Mouse (Mus musculus) thymus, adult 2 months (tissue): ENCODE data around the gene Ecel1. TPM values are rescaled to one million over a fixed set of nuclear protein-coding genes. Genes with fewer than 3 reads are reported as not detected.

Experiments used
- DNase-seq: peaks from one replicate; pipeline ENCODE4 v3.0.0; 2021
- H3K27ac ChIP-seq: fragments of 200-500 bp; 2 replicates; pipeline ENCODE4 v1.5.1; 2012; ENCODE audit warnings: low read length, control low read depth; ENCODE audit not compliant: control insufficient read depth, insufficient read depth
- H3K27me3 ChIP-seq: fragments of 200-500 bp; 2 replicates; pipeline ENCODE4 v1.6.1; 2012; ENCODE audit warnings: mild to moderate bottlenecking, low read length, moderate library complexity, mixed read lengths; ENCODE audit not compliant: control insufficient read depth, insufficient read depth
- H3K36me3 ChIP-seq: fragments of 200-500 bp; 2 replicates; pipeline ENCODE4 v1.6.1; 2012; ENCODE audit warnings: mild to moderate bottlenecking, low read length, moderate library complexity; ENCODE audit not compliant: control insufficient read depth, insufficient read depth
- H3K4me1 ChIP-seq: fragments of 200-500 bp; replicated peaks from 2 replicates; pipeline ENCODE4 v1.6.1; 2012; ENCODE audit warnings: low read length; ENCODE audit not compliant: control insufficient read depth, insufficient read depth
- H3K4me3 ChIP-seq: fragments of 200-500 bp; 2 replicates; pipeline ENCODE4 v1.5.1; 2012; ENCODE audit warnings: mild to moderate bottlenecking, low read length, control low read depth, moderate library complexity; ENCODE audit not compliant: control insufficient read depth, insufficient read depth
- CTCF ChIP-seq: fragments of 200-500 bp; IDR thresholded peaks from 2 replicates; pipeline ENCODE4 v1.5.1; 2012; ENCODE audit warnings: mild to moderate bottlenecking, control low read depth, low read length, moderate library complexity, borderline replicate concordance; ENCODE audit not compliant: control insufficient read depth, poor library complexity, insufficient read depth; ENCODE audit errors: extremely low read depth
- POLR2A ChIP-seq: fragments of 200-500 bp; IDR thresholded peaks from 2 replicates; pipeline ENCODE4 v1.6.1; 2012; ENCODE audit warnings: mild to moderate bottlenecking, low read length, control low read depth, moderate library complexity; ENCODE audit not compliant: control insufficient read depth, poor library complexity, insufficient read depth; ENCODE audit errors: extremely low read depth
- WGBS: fragments of 180-500 bp; shearing (Covaris S2); methylation state at CpG from one replicate; pipeline ENCODE4 v1.1.7; 2018; 5-methylcytosine and 5-hydroxymethylcytosine counted together
- polyA plus RNA-seq: library from polyadenylated mRNA; depleted of rRNA; stranded (reverse); fragments of >200 nt; gene quantifications from 2 replicates; pipeline ENCODE4 v1.2.3, GENCODE M21; 2012

The Ecel1 gene
- polyA plus RNA-seq, 1 experiment: 2.4 TPM

DNA sequence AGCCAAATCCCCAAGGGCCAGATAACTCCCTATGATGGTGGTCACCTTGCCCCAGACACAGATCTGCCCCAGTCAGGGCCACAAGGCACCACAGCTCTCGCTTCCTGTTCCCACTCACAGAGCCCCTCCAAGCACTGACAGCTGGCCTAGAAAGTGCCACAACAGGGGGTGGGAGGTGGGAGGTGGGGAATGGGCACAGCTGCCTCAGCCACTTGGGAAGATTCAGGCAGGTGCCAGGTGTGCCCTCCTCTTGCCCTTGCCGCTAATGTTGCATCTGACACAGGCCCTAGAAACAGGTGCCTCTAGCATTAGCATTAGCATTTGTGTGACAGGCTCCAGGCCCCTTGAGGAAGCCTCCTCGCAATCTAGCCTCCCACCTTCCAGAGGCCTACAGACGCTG, 14.8 kb downstream of the Ecel1 start:
- no peak for TF ChIP-seq CTCF
- no peak for TF ChIP-seq POLR2A
- Histone ChIP-seq H3K36me3 (no peaks in the 10 kb centered on the region), H3K4me1 (no peaks in the 10 kb centered on the region), H3K27me3 (no peaks in the 10 kb centered on the region), H3K27ac (no peak overlapping the region), H3K4me3 (no peak overlapping the region)
- DNase-seq: no peak
- WGBS: 95% methylated on average over 4 of the region's 4 CpGs

GRCm38 (mm10) chr1:87131803-87132202, 24.5 kb downstream of the Ecel1 start:
- no peak overlapping the region for H3K4me3 ChIP-seq
- H3K36me3 ChIP-seq: no peaks in the 10 kb centered on the region
- H3K4me1 ChIP-seq: no peaks in the 10 kb centered on the region
- WGBS: 85% methylated on average over 4 of the region's 4 CpGs
- no peak for DNase-seq
- H3K27ac ChIP-seq: no peak overlapping the region
- H3K27me3 ChIP-seq: no peaks in the 10 kb centered on the region; the same call in 1 of the 2 replicates
- no peak for TF ChIP-seq CTCF
- TF ChIP-seq POLR2A: no peak

- no peak overlapping the region for H3K4me3 ChIP-seq
- TF ChIP-seq POLR2A: no peak
- TF ChIP-seq CTCF: no peak
- 19% methylated on average over 43 of the region's 43 CpGs for WGBS
Measured at GRCm38 (mm10) chr1:87127206-87128030, 28.9 kb downstream of the Ecel1 start.

DNA sequence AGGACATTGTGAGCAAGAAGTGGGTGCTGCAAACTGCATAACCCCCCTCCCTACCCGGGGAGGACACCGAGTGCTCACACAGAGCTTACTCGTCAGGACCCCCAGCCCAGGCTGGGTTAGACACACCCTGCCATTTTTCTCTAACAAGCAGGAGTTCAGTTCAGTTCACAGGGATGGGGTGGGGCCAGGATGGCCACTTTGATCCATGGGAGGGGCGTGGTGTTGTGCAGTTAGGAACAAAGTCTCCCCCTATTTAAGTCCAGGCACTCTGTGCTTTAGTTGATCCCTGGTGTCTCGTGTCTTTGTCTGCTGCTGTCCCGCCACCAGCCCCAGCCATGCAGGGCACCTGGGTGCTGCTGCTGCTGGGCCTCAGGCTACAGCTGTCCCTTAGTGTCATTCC, 31.6 kb downstream of the Ecel1 start, which contains the start of gene Akp3:
Gene Akp3, plus strand, starts transcription at position 301 of the 400 bp plus-strand sequence.
- no peak within 1 kb of the TSS for H3K4me3 ChIP-seq
- WGBS: 92% methylated on average over 6 of the region's 6 CpGs
- H3K27ac ChIP-seq: no peak within 1 kb of the TSS
- H3K36me3 ChIP-seq: no peaks in the 10 kb centered on the region
- H3K4me1 ChIP-seq: no peaks in the 10 kb centered on the region
- peaks cover 3% of the 10 kb centered on the region; the same call in 1 of the 2 replicates for H3K27me3 ChIP-seq
- TF ChIP-seq POLR2A (no peak), CTCF (no peak)
- no peak for DNase-seq

More at GRCm38 (mm10) chr1:87127206-87128030, 28.9 kb downstream of the Ecel1 start:
- DNase-seq: peak; percentile 24
- no peaks in the 10 kb centered on the region for H3K36me3 ChIP-seq
- no peaks in the 10 kb centered on the region for H3K4me1 ChIP-seq
- peaks cover 3% of the 10 kb centered on the region; the same call in 1 of the 2 replicates for H3K27me3 ChIP-seq
- no peak overlapping the region for H3K27ac ChIP-seq

DNA sequence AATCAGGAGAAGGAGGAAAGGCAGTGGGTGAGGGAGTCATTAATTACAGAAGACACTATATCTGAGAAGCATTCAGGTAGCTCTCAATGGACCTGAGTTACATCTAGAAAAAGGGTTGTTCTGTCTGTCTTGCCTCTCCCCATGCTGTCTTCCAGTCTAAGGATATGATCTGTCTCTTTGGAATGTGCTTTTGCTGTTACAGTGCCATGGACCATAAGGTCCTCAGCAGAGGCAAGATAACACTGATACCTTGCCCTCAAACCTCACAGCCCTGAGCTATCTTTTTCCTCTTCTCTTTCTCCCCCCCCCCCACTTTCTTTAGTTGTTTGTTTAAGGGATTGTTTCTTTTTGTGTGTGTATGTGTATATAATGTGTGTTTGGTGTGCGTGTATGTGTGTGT, 41.5 kb downstream of the Ecel1 start:
- WGBS: 100% methylated on average over 1 of the region's 1 CpGs
- H3K4me3 ChIP-seq: no peak overlapping the region
- DNase-seq: no peak

GRCm38 (mm10) chr1:87111719-87112354, 44.5 kb downstream of the Ecel1 start:
- no peak for DNase-seq
- no peak overlapping the region for H3K27ac ChIP-seq
- no peaks in the 10 kb centered on the region for H3K36me3 ChIP-seq
- no peak for TF ChIP-seq CTCF
- no peak for TF ChIP-seq POLR2A
- H3K27me3 ChIP-seq: no peaks in the 10 kb centered on the region
- H3K4me3 ChIP-seq: no peak overlapping the region
- 62% methylated on average over 9 of the region's 9 CpGs for WGBS
- H3K4me1 ChIP-seq: no peaks in the 10 kb centered on the region

More for the DNA sequence above, 41.5 kb downstream of the Ecel1 start:
- H3K27me3 ChIP-seq: no peaks in the 10 kb centered on the region
- TF ChIP-seq CTCF: no peak
- TF ChIP-seq POLR2A: no peak
- no peak overlapping the region for H3K27ac ChIP-seq
- no peaks in the 10 kb centered on the region for H3K4me1 ChIP-seq
- H3K36me3 ChIP-seq: no peaks in the 10 kb centered on the region
